Mouse (Mus musculus): Measurements from ENCODE around the gene Dnlz.

Dnlz gene

GRCm38 (mm10) chr2:26320245-26321185 is 31.4 kb downstream of the Dnlz start:
- in situ Hi-C loops (cut with MboI, MseI), result no loop called here

GRCm38 (mm10) chr2:26319519-26320244 is 32.2 kb downstream of the Dnlz start:
- in situ Hi-C loops (cut with MboI, MseI), result no loop called here

- in situ Hi-C loops (cut with MboI, MseI), result no loop called here
These were observed 32.8 kb downstream of the Dnlz start for GRCm38 (mm10) chr2:26319109-26319508.

- in situ Hi-C loops (cut with MboI, MseI), result no loop called here
These were observed 33.8 kb downstream of the Dnlz start for GRCm38 (mm10) chr2:26317991-26318672.

- in situ Hi-C loops (cut with MboI, MseI), result no loop called here
These were observed 34.5 kb downstream of the Dnlz start for GRCm38 (mm10) chr2:26317371-26317770.

GRCm38 (mm10) chr2:26316576-26317246 is 35.2 kb downstream of the Dnlz start:
- in situ Hi-C loops (cut with MboI, MseI), result no loop called here

GRCm38 (mm10) chr2:26315925-26316311 is 36.0 kb downstream of the Dnlz start:
- in situ Hi-C loops (cut with MboI, MseI), result no loop called here

GRCm38 (mm10) chr2:26315072-26315924 is 36.6 kb downstream of the Dnlz start, which contains the start of gene Gpsm1:
TSS of gene Gpsm1 (plus strand) at chr2:26315515.
- in situ Hi-C loops (cut with MboI, MseI), result no loop called here

- in situ Hi-C loops (cut with MboI, MseI), result no loop called here
These were observed 37.4 kb downstream of the Dnlz start for GRCm38 (mm10) chr2:26314281-26315071.

- in situ Hi-C loops (cut with MboI, MseI), result no loop called here
These were observed 38.5 kb downstream of the Dnlz start for GRCm38 (mm10) chr2:26313394-26313793.

GRCm38 (mm10) chr2:26312812-26313211 is 39.1 kb downstream of the Dnlz start:
- in situ Hi-C loops (cut with MboI, MseI), result no loop called here

- in situ Hi-C loops (cut with MboI, MseI), result no loop called here
These were observed 40.0 kb downstream of the Dnlz start for GRCm38 (mm10) chr2:26311936-26312335.

GRCm38 (mm10) chr2:26309739-26310138 is 42.2 kb downstream of the Dnlz start:
- in situ Hi-C loops (cut with MboI, MseI), result no loop called here

- in situ Hi-C loops (cut with MboI, MseI), result no loop called here
These were observed 45.2 kb downstream of the Dnlz start for GRCm38 (mm10) chr2:26306702-26307101.

GRCm38 (mm10) chr2:26305555-26305954 is 46.4 kb downstream of the Dnlz start:
- in situ Hi-C loops (cut with MboI, MseI), result no loop called here

- in situ Hi-C loops (cut with MboI, MseI), result no loop called here
These were observed 47.2 kb downstream of the Dnlz start for GRCm38 (mm10) chr2:26304711-26305110.

GRCm38 (mm10) chr2:26302005-26302503 is 49.9 kb downstream of the Dnlz start:
- in situ Hi-C loops (cut with MboI, MseI), result no loop called here

GRCm38 (mm10) chr2:26300808-26301174 is 51.1 kb downstream of the Dnlz start:
- in situ Hi-C loops (cut with MboI, MseI), result no loop called here

GRCm38 (mm10) chr2:26300161-26300807 is 51.6 kb downstream of the Dnlz start:
- in situ Hi-C loops (cut with MboI, MseI), result no loop called here

Data from regulatory T cell (primary cell).